Mouse (Mus musculus): ENCODE results near the gene Gm44965. TPM values are rescaled to one million over a fixed set of nuclear protein-coding genes. Genes with fewer than 3 reads are reported as not detected.
A peak's percentile ranks its signal among the peaks of the same experiment; 100 is the strongest.

Gene Gm44965
- polyA plus RNA-seq, 1 experiment, result not detected

DNA sequence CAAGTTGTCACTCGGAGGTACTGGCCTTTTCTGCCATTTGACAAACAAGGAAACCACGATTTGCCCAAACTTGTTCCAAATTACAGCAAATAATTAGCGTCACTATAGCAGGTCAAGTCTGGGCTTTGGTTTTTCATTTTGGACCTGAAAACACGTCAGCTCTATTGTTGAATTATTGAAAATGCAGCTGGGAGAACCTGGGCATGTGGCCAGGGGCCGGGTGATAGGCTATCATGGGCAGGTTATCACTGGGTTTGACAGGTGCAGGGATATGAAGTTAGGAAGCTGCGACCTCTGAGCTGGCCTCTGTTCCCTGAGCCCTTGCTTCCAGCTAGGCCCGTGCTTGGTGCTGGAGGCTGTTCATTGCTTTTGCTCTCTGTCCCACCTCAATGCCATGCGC, 37.1 kb downstream of the Gm44965 start:
- Histone ChIP-seq H3K4me1 (ENCODE audit: control insufficient read depth, insufficient read depth, low read length) (no peaks in the 10 kb centered on the region), H3K4me3 (ENCODE audit: insufficient read depth, low read length) (no peak overlapping the region), H3K27ac (ENCODE audit: insufficient read depth, low read length) (no peak overlapping the region)
- TF ChIP-seq CTCF (IDR thresholded peaks at IDR 0.05; ENCODE audit: borderline replicate concordance, insufficient read depth, low read length) (no peak), POLR2A (IDR thresholded peaks at IDR 0.05; ENCODE audit: low read depth, low read length) (no peak)

GRCm38 (mm10) chr6:48635105-48635504, 41.4 kb downstream of the Gm44965 start:
- no peak for TF ChIP-seq CTCF (IDR thresholded peaks at IDR 0.05; ENCODE audit: borderline replicate concordance, insufficient read depth, low read length)
- TF ChIP-seq POLR2A (IDR thresholded peaks at IDR 0.05; ENCODE audit: low read depth, low read length), result no peak
- H3K27ac ChIP-seq (ENCODE audit: insufficient read depth, low read length), result no peak overlapping the region
- H3K4me1 ChIP-seq (ENCODE audit: control insufficient read depth, insufficient read depth, low read length), result no peaks in the 10 kb centered on the region
- no peak overlapping the region for H3K4me3 ChIP-seq (ENCODE audit: insufficient read depth, low read length)

- Histone ChIP-seq H3K4me3 (ENCODE audit: insufficient read depth, low read length) (no peak overlapping the region), H3K27ac (ENCODE audit: insufficient read depth, low read length) (no peak overlapping the region), H3K4me1 (ENCODE audit: control insufficient read depth, insufficient read depth, low read length) (no peaks in the 10 kb centered on the region)
- TF ChIP-seq POLR2A (IDR thresholded peaks at IDR 0.05; ENCODE audit: low read depth, low read length) (no peak), CTCF (IDR thresholded peaks at IDR 0.05; ENCODE audit: borderline replicate concordance, insufficient read depth, low read length) (no peak)
Measured at GRCm38 (mm10) chr6:48636515-48636914, 42.8 kb downstream of the Gm44965 start.

DNA sequence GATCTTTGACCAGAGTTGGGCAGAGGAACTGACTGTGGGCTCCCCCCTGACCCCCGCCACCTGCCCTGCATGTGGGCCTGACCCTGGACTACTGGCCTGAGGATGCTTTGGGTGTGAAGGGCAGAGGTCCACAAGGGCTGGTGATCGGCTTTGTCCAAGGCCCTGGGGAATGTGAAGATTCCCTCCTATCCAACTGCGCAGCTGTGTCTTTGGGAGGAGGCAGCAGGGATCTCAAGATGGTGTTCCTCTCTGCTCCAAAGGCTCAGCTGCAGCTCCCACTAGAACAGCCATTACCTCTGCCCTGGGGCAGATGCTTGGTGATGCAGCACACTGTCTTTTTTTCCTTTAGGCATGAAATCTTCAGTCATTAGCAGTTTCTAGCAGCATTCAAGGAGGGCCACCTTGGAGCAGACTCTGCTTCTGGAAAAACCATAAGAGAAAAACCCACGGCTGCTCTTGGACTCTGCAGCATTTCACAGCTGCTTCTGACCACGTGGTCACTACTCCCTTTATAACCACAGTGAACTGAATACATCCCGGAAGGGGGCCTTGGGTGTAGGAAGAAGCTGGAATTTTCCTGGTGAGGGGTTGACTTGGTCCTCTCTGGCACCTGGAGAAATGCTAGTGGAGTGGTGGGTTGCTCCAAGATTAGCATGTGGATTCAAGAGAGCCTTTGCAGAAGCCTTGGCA, 44.2 kb downstream of the Gm44965 start:
- Histone ChIP-seq H3K4me3 (ENCODE audit: insufficient read depth, low read length) (no peak overlapping the region), H3K4me1 (ENCODE audit: control insufficient read depth, insufficient read depth, low read length) (no peaks in the 10 kb centered on the region), H3K27ac (ENCODE audit: insufficient read depth, low read length) (no peak overlapping the region)
- TF ChIP-seq POLR2A (IDR thresholded peaks at IDR 0.05; ENCODE audit: low read depth, low read length) (no peak), CTCF (IDR thresholded peaks at IDR 0.05; ENCODE audit: borderline replicate concordance, insufficient read depth, low read length) (no peak)

- Histone ChIP-seq H3K27ac (ENCODE audit: insufficient read depth, low read length) (no peak overlapping the region), H3K4me1 (ENCODE audit: control insufficient read depth, insufficient read depth, low read length) (no peaks in the 10 kb centered on the region), H3K4me3 (ENCODE audit: insufficient read depth, low read length) (no peak overlapping the region)
- TF ChIP-seq POLR2A (IDR thresholded peaks at IDR 0.05; ENCODE audit: low read depth, low read length) (no peak), CTCF (IDR thresholded peaks at IDR 0.05; ENCODE audit: borderline replicate concordance, insufficient read depth, low read length) (no peak)
Measured at GRCm38 (mm10) chr6:48638553-48638952, 44.8 kb downstream of the Gm44965 start.

- Histone ChIP-seq H3K4me3 (ENCODE audit: insufficient read depth, low read length) (no peak overlapping the region), H3K4me1 (ENCODE audit: control insufficient read depth, insufficient read depth, low read length) (no peaks in the 10 kb centered on the region), H3K27ac (ENCODE audit: insufficient read depth, low read length) (no peak overlapping the region)
- no peak for TF ChIP-seq CTCF (IDR thresholded peaks at IDR 0.05; ENCODE audit: borderline replicate concordance, insufficient read depth, low read length)
- TF ChIP-seq POLR2A (IDR thresholded peaks at IDR 0.05; ENCODE audit: low read depth, low read length), result no peak
Measured at GRCm38 (mm10) chr6:48641391-48641790, 47.6 kb downstream of the Gm44965 start.

DNA sequence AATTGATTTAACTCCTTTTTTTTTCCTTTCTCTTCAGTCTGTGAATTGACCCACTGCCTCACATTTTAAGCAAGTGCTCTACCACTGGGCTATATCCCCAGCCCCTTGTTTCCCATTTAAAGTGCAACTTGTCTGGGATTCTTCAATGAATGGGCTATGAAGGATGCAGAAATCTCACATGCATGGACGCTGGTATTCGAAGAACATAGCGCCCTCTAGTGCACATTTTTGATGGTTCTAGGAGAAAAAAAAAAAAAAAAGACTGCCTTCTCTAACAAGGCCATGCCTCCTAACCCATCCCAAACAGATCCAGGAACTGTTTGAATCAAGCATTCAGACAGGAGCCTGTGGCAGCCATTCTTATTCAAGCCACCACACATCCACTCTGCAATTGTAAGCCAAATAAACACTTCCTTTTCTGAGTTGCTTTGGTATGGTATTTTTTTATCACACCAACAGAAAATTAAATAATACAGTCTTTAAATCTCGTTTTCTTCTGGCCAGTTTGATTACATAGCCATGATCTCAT, 49.1 kb downstream of the Gm44965 start:
- H3K4me3 ChIP-seq (ENCODE audit: insufficient read depth, low read length), result no peak overlapping the region
- no peak overlapping the region for H3K27ac ChIP-seq (ENCODE audit: insufficient read depth, low read length)
- no peaks in the 10 kb centered on the region for H3K4me1 ChIP-seq (ENCODE audit: control insufficient read depth, insufficient read depth, low read length)
- TF ChIP-seq POLR2A (IDR thresholded peaks at IDR 0.05; ENCODE audit: low read depth, low read length) (no peak), CTCF (IDR thresholded peaks at IDR 0.05; ENCODE audit: borderline replicate concordance, insufficient read depth, low read length) (no peak)

DNA sequence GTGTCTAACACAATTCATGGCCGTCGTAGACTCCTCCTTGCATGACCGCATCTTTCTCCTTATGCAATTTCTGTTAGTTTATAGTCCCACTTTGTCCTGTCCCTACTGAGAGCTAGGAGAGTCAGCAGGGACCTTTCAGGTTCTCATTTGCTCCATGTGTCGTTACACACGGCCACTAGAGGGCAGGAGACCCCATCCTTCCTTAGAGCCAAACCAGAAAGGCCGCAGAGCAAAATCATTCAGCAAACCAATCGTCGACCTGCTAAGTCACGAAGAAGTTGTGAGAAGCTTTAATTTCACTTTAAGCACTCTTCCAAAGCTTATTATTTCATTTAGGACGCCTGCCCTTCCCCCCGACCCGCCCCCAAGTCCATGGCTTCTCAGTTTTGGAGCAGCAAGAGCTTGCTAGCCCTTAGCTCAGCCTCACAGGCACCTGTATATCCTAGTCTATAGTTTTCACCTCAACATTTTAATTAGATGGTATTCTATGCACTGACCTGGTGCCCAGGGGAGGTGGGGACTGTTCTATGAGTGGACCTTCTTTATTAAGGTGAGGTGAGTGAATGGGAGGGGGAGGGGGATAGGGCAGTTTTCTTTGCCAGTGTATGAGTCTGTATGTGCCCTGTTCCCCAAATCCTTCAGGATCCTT, 52.0 kb downstream of the Gm44965 start:
- Histone ChIP-seq H3K27ac (ENCODE audit: insufficient read depth, low read length) (no peak overlapping the region), H3K4me1 (ENCODE audit: control insufficient read depth, insufficient read depth, low read length) (no peaks in the 10 kb centered on the region), H3K4me3 (ENCODE audit: insufficient read depth, low read length) (no peak overlapping the region)
- TF ChIP-seq CTCF (IDR thresholded peaks at IDR 0.05; ENCODE audit: borderline replicate concordance, insufficient read depth, low read length) (peak; percentile 72; the same call in 1 of the 2 replicates), POLR2A (IDR thresholded peaks at IDR 0.05; ENCODE audit: low read depth, low read length) (no peak)

GRCm38 (mm10) chr6:48646309-48646690, 52.6 kb downstream of the Gm44965 start:
- Histone ChIP-seq H3K4me3 (ENCODE audit: insufficient read depth, low read length) (no peak overlapping the region), H3K27ac (ENCODE audit: insufficient read depth, low read length) (no peak overlapping the region)
- TF ChIP-seq CTCF (IDR thresholded peaks at IDR 0.05; ENCODE audit: borderline replicate concordance, insufficient read depth, low read length), result no peak
- TF ChIP-seq POLR2A (IDR thresholded peaks at IDR 0.05; ENCODE audit: low read depth, low read length), result no peak

DNA sequence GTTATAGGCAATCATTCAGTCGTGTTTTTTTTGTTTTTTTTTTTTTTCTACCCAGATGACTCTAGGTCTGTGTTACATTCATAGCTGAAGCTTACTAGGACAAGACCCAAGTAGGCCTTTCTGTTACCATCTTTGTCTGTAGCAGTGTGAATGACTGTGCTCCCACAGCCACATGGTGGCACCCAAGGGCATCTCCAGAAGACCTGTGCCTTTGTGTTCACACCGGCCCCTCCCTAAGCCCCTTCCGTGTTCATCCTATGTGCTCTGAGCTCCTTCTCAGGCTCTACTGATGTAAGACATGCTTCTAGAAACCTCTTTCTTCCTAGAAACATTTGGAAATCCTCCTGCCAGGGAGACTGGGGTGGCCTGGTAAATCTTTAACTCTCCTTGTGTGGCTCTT, 53.3 kb downstream of the Gm44965 start, which contains the start of gene Gimap8:
Gimap8 (plus strand) TSS at position 240 of the 400 bp plus-strand sequence.
- no peak within 1 kb of the TSS for H3K27ac ChIP-seq (ENCODE audit: insufficient read depth, low read length)
- H3K4me1 ChIP-seq (ENCODE audit: control insufficient read depth, insufficient read depth, low read length), result no peaks in the 10 kb centered on the region
- H3K4me3 ChIP-seq (ENCODE audit: insufficient read depth, low read length), result no peak within 1 kb of the TSS
- TF ChIP-seq POLR2A (IDR thresholded peaks at IDR 0.05; ENCODE audit: low read depth, low read length) (no peak), CTCF (IDR thresholded peaks at IDR 0.05; ENCODE audit: borderline replicate concordance, insufficient read depth, low read length) (peak; percentile 11; the same call in 1 of the 2 replicates)

More at GRCm38 (mm10) chr6:48646309-48646690, 52.6 kb downstream of the Gm44965 start:
- H3K4me1 ChIP-seq (ENCODE audit: control insufficient read depth, insufficient read depth, low read length), result no peaks in the 10 kb centered on the region

Data from embryonic fibroblast, embryonic 13.5 days (primary cell).